Mouse (Mus musculus): Measurements from ENCODE around the gene Abhd16a.

- TF ChIP-seq CTCF (IDR thresholded peaks at IDR 0.05; ENCODE audit: borderline replicate concordance, insufficient read depth, low read length) (no peak), POLR2A (IDR thresholded peaks at IDR 0.05; ENCODE audit: low read depth, low read length) (no peak)
These were observed 36.0 kb downstream of the Abhd16a start for GRCm38 (mm10) chr17:35125081-35125480.

Measured in embryonic fibroblast, embryonic 13.5 days (primary cell).